Mouse (Mus musculus): ENCODE measurements at regions not wholly inside any gene's neighbourhood (a gene's known extent, or its start where the extent isn't known, plus 50 kb on each side); places are given as distances from the start of the nearest gene placed in this dataset.

DNA sequence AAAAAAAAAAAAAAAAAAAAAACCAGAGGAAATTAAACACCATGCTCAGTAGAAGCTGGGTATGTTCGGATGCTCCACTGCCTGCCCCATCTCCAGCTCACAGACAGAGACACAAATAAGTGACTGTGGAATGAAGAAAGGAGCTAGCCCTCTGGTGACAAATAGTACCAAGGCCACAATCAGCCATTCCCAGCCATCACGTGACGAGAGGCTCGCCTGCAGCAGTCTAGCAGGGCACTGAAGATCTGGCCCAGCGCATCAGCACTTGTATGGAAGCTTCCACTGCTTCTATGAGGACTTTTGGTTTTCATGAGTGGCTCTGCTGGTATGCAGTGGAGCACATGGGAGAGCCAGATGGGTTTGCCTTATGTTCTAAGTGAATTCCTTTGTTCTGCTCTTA, 68.6 kb upstream of the Rgma start:
- no peak for ATAC-seq (replicated peaks; ENCODE audit: poor library complexity, severe bottlenecking)

GRCm38 (mm10) chr7:73307586-73308490, 67.5 kb upstream of the Rgma start:
- no peak for ATAC-seq (replicated peaks; ENCODE audit: poor library complexity, severe bottlenecking)

GRCm38 (mm10) chr7:73308981-73309380, 66.3 kb upstream of the Rgma start:
- no peak for ATAC-seq (replicated peaks; ENCODE audit: poor library complexity, severe bottlenecking)

DNA sequence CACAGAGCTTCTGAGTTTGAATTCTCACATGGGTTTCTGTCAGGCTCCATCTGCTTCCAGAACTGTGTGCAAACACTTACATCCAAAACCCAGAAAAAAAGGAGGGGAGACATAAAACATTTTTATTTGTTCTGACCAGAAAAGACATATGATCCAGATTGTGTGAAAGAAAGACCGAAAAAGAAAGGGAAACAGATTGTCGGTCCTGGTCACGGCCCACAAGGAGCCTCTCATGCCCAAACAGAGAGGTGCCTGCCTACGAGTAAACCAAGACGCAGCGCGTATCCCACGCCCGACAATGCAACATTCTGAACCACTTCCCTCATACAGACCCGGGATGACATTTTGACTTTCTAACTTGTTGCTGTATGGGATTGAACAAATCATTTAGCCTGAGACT, 65.3 kb upstream of the Rgma start:
- no peak for ATAC-seq (replicated peaks; ENCODE audit: poor library complexity, severe bottlenecking)

DNA sequence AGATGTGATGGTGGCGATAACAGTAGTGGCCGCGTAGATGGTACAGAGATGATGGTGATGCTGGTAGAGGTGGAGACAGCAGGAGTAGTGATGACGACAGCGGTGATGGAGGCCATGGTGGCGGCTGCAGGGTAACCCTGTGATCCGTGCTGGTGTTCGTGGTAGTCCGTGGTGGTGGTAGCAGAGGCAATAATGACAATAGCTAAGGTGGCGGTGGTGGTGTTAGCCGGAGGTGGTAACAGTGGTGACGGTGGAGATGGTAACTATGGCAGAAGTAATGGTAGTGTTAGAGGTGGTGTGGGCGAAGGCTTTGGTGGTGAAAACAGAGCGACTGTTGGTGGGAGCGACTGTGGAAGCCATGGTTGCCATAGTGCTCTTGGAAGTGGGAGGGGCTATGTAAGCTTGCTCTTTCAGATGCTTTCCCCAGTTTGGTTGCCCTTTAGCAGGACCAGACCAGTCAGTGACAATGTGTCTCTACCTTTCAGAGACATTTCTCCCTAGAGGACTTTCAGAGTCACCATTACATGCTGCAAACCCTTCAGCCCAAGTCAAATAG, 64.7 kb upstream of the Rgma start:
- ATAC-seq (replicated peaks; ENCODE audit: poor library complexity, severe bottlenecking), result no peak

- ATAC-seq (replicated peaks; ENCODE audit: poor library complexity, severe bottlenecking), result no peak
These were observed 59.8 kb upstream of the Rgma start for GRCm38 (mm10) chr7:73315555-73315954.

GRCm38 (mm10) chr7:73317574-73317973, 57.7 kb upstream of the Rgma start:
- no peak for ATAC-seq (replicated peaks; ENCODE audit: poor library complexity, severe bottlenecking)

GRCm38 (mm10) chr7:73319004-73319403, 56.3 kb upstream of the Rgma start:
- no peak for ATAC-seq (replicated peaks; ENCODE audit: poor library complexity, severe bottlenecking)

- ATAC-seq (replicated peaks; ENCODE audit: poor library complexity, severe bottlenecking), result no peak
These were observed 55.3 kb upstream of the Rgma start for GRCm38 (mm10) chr7:73319994-73320393.

DNA sequence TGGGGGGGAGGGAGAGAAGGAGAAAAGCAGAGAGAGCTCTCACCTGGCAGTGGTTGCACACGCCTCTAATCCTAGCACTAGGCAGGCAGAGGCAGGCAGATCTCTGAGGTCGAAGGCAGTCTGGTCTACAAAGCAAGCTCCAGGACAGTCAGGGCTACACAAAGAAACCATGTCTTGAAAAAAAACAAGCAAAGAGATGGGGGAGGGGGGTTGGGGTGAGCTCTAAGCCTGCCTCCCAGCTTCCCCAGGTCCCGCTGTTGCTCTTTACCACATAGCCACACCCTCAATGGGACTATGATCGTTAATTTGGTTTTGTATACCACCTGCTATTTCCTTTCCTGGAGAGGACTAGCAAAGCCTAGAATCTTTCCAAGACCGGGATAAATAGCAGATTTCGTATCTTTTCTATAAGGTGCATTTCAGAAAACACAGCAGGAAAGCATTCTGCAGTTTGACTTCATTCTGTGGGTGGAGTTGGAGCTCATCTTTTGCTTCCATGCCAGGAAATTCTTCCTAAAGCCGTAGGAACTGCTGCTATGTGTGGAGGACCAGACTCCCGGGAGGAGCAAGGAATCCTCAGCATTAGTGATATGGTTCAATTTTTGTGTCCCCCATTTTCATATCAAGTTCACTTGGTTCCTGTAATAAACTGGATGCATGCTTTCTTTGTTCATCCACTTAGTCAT, 52.7 kb upstream of the Rgma start:
- ATAC-seq (replicated peaks; ENCODE audit: poor library complexity, severe bottlenecking), result no peak

DNA sequence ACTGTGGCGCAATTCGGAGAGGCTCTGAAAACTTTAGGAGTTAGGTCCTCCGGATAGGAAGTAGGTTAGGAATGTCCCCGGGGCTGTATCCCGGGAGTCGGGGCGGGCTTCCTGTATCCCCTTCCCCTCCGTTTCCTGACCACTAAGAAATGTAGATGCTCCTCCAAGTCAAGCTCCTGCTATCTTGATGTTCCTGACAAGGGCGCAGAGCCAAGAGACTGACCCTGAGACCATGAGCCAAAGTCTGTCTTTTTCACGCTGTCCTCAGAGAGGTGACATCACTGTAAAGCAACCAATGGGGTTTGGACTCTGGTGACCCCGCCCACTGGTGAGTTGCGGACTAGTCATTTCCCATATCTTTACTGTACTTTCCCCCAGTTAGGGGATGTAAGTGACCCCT, 51.8 kb upstream of the Rgma start:
- ATAC-seq (replicated peaks; ENCODE audit: poor library complexity, severe bottlenecking), result no peak

- no peak for ATAC-seq (replicated peaks; ENCODE audit: poor library complexity, severe bottlenecking)
These were observed 49.8 kb upstream of the Rgma start for GRCm38 (mm10) chr7:73325503-73325902.
